Mouse (Mus musculus): ENCODE measurements at regions not wholly inside any gene's neighbourhood (a gene's known extent, or its start where the extent isn't known, plus 50 kb on each side); places are given as distances from the start of the nearest gene placed in this dataset.
A peak's percentile ranks its signal among the peaks of the same experiment; 100 is the strongest.
"Not testable (repeated sequence)": the region's sequence is repeated elsewhere in the genome, so short reads cannot be mapped to it uniquely, and the experiment has no call there.

- no peak for DNase-seq
Observed at GRCm38 (mm10) chr16:31553361-31554146, 109.7 kb upstream of the Dlg1 start.

GRCm38 (mm10) chr16:31560426-31560825, 102.8 kb upstream of the Dlg1 start:
- no peak for DNase-seq

GRCm38 (mm10) chr16:31564926-31565325, 98.3 kb upstream of the Dlg1 start:
- DNase-seq, result no peak

GRCm38 (mm10) chr16:31568316-31568715, 94.9 kb upstream of the Dlg1 start:
- DNase-seq, result no peak

GRCm38 (mm10) chr16:31569871-31570270, 93.4 kb upstream of the Dlg1 start:
- DNase-seq, result no peak

- no peak for DNase-seq
Observed at GRCm38 (mm10) chr16:31570311-31571139, 92.7 kb upstream of the Dlg1 start.

GRCm38 (mm10) chr16:31573833-31574232, 89.4 kb upstream of the Dlg1 start:
- DNase-seq, result not testable (repeated sequence)

GRCm38 (mm10) chr16:31575646-31576045, 87.6 kb upstream of the Dlg1 start:
- DNase-seq, result not testable (repeated sequence)

- no peak for DNase-seq
Observed at GRCm38 (mm10) chr16:31576422-31576821, 86.8 kb upstream of the Dlg1 start.

GRCm38 (mm10) chr16:31577347-31577746, 85.9 kb upstream of the Dlg1 start:
- no peak for DNase-seq

GRCm38 (mm10) chr16:31579318-31579717, 83.9 kb upstream of the Dlg1 start:
- no peak for DNase-seq

GRCm38 (mm10) chr16:31580779-31581178, 82.5 kb upstream of the Dlg1 start:
- no peak for DNase-seq

GRCm38 (mm10) chr16:31582885-31583284, 80.4 kb upstream of the Dlg1 start:
- no peak for DNase-seq

GRCm38 (mm10) chr16:31583627-31584026, 79.6 kb upstream of the Dlg1 start:
- no peak for DNase-seq

- no peak for DNase-seq
Observed at GRCm38 (mm10) chr16:31584216-31584823, 78.9 kb upstream of the Dlg1 start.

- no peak for DNase-seq
Observed at GRCm38 (mm10) chr16:31587036-31587435, 76.2 kb upstream of the Dlg1 start.

- no peak for DNase-seq
Observed at GRCm38 (mm10) chr16:31589576-31589975, 73.7 kb upstream of the Dlg1 start.

- DNase-seq, result no peak
Observed at GRCm38 (mm10) chr16:31591565-31591964, 71.7 kb upstream of the Dlg1 start.

GRCm38 (mm10) chr16:31592014-31592871, 71.0 kb upstream of the Dlg1 start:
- DNase-seq, result peak; percentile 51 to 55

GRCm38 (mm10) chr16:31592973-31593683, 70.1 kb upstream of the Dlg1 start:
- DNase-seq, result peak; percentile 56 to 60

GRCm38 (mm10) chr16:31597965-31598364, 65.3 kb upstream of the Dlg1 start:
- no peak for DNase-seq

All from layer of hippocampus, postnatal 36 days (tissue).